Mouse (Mus musculus): ENCODE data around the gene Gtf2a2. TPM values are rescaled to one million over a fixed set of nuclear protein-coding genes. Genes with fewer than 3 reads are reported as not detected.

The Gtf2a2 gene
- polyA plus RNA-seq, 1 experiment from 2014 or later = 191 TPM

Other genes with a start within 250 kb of the Gtf2a2 start
- 114 and 117 TPM in 2 replicates for gene Bnip2, start 23.1 kb upstream of the Gtf2a2 start, polyA plus RNA-seq (2016; fragmentation: Nextera tagmentation; extraction: Ambion mirVana)
- gene Gcnt3, start 25.5 kb downstream of the Gtf2a2 start, polyA plus RNA-seq (2016; fragmentation: Nextera tagmentation; extraction: Ambion mirVana) = not detected in 2 replicates
- 3.8 and 4.7 TPM in 2 replicates for gene Fam81a, start 130.0 kb downstream of the Gtf2a2 start, polyA plus RNA-seq (2016; fragmentation: Nextera tagmentation; extraction: Ambion mirVana)
- 11.0 and 12.0 TPM in 2 replicates for gene Myo1e, start 194.8 kb downstream of the Gtf2a2 start, polyA plus RNA-seq (2016; fragmentation: Nextera tagmentation; extraction: Ambion mirVana)